Mouse (Mus musculus) heart, adult 2 months (tissue): Measurements from ENCODE around the gene Slc35d1. TPM values are rescaled to one million over a fixed set of nuclear protein-coding genes. Genes with fewer than 3 reads are reported as not detected.
"Not testable (repeated sequence)": the region's sequence is repeated elsewhere in the genome, so short reads cannot be mapped to it uniquely, and the experiment has no call there.

Experiments
- DNase-seq, 2 experiments: peaks; one replicate each; pipeline ENCODE4 v3.0.0; 2021
- H3K27ac ChIP-seq: fragments of 200-600 bp; 2 replicates; pipeline ENCODE4 v1.8.1; 2022
- H3K27me3 ChIP-seq: fragments of 200-500 bp; 2 replicates; pipeline ENCODE4 v1.6.1; 2012; ENCODE audit warnings: mild to moderate bottlenecking, low read length, inconsistent platforms, mixed read lengths; ENCODE audit not compliant: control insufficient read depth, insufficient read depth
- H3K36me3 ChIP-seq: fragments of 200-500 bp; 2 replicates; pipeline ENCODE4 v1.6.1; 2012; ENCODE audit warnings: low read length, inconsistent platforms; ENCODE audit not compliant: control insufficient read depth, insufficient read depth
- H3K4me1 ChIP-seq: fragments of 200-500 bp; 2 replicates; pipeline ENCODE4 v1.6.1; 2011; ENCODE audit warnings: low read length; ENCODE audit not compliant: control insufficient read depth, insufficient read depth
- H3K4me3 ChIP-seq: fragments of 200-600 bp; 2 replicates; pipeline ENCODE4 v1.8.1; 2022
- H3K79me2 ChIP-seq: fragments of 200-500 bp; replicated peaks from 2 replicates; pipeline ENCODE4 v1.6.1; 2012; ENCODE audit warnings: mild to moderate bottlenecking, inconsistent platforms, low read length, moderate library complexity, mixed read lengths; ENCODE audit not compliant: control insufficient read depth, insufficient read depth
- H3K9ac ChIP-seq: fragments of 200-500 bp; 2 replicates; pipeline ENCODE4 v1.6.1; 2012; ENCODE audit warnings: low read depth, mild to moderate bottlenecking, control low read depth, inconsistent platforms, low read length, mixed read lengths
- CTCF ChIP-seq: fragments of 200-600 bp; IDR thresholded peaks from 2 replicates; pipeline ENCODE4 v1.8.1; 2022; ENCODE audit warnings: antibody characterized with exemption, mild to moderate bottlenecking, moderate library complexity
- EP300 ChIP-seq: fragments of 200-500 bp; IDR thresholded peaks from 2 replicates; pipeline ENCODE4 v1.6.1; 2011; ENCODE audit warnings: low read depth, low read length, control low read depth; ENCODE audit not compliant: insufficient read depth
- POLR2A ChIP-seq: fragments of 200-500 bp; IDR thresholded peaks from 2 replicates; pipeline ENCODE4 v1.6.1; 2011; ENCODE audit warnings: mild to moderate bottlenecking, low read depth, low read length, control low read depth; ENCODE audit not compliant: insufficient read depth
- WGBS: fragments of 180-500 bp; shearing (Covaris S2); methylation state at CpG from one replicate; pipeline ENCODE4 v1.1.7; 2018; 5-methylcytosine and 5-hydroxymethylcytosine counted together
- intact Hi-C: fragments of 180-260 bp; cut with DNase I; formaldehyde crosslinking; loops from one replicate; pipeline ENCODE4 v1.15.1; 2025
- polyA plus RNA-seq: library from polyadenylated mRNA; depleted of rRNA; stranded (reverse); fragments of >200 nt; gene quantifications from 2 replicates; pipeline ENCODE4 v1.2.3, GENCODE M21; 2012
- total RNA-seq, 2 experiments: library from RNA; stranded (reverse); gene quantifications; 2 replicates each; pipeline ENCODE4 v1.2.3; 2021

Gene Slc35d1
- total and polyA plus RNA-seq, 3 experiments = 3.9 to 8.0 (median 7.6) TPM

GRCm38 (mm10) chr4:103179581-103179980, 35.4 kb downstream of the Slc35d1 start:
- intact Hi-C loops = no loop called here
- Histone ChIP-seq H3K79me2 (no peaks in the 10 kb centered on the region), H3K27ac (peak overlapping the region; percentile 86), H3K36me3 (no peaks in the 10 kb centered on the region), H3K27me3 (no peaks in the 10 kb centered on the region), H3K9ac (no peak overlapping the region), H3K4me3 (no peak overlapping the region), H3K4me1 (peaks cover 8% of the 10 kb centered on the region)
- peak in 1 of 2 experiments; percentile 10 for DNase-seq
- 47% methylated on average over 3 of the region's 3 CpGs for WGBS
- TF ChIP-seq POLR2A = no peak
- no peak for TF ChIP-seq CTCF
- TF ChIP-seq EP300 = no peak

DNA sequence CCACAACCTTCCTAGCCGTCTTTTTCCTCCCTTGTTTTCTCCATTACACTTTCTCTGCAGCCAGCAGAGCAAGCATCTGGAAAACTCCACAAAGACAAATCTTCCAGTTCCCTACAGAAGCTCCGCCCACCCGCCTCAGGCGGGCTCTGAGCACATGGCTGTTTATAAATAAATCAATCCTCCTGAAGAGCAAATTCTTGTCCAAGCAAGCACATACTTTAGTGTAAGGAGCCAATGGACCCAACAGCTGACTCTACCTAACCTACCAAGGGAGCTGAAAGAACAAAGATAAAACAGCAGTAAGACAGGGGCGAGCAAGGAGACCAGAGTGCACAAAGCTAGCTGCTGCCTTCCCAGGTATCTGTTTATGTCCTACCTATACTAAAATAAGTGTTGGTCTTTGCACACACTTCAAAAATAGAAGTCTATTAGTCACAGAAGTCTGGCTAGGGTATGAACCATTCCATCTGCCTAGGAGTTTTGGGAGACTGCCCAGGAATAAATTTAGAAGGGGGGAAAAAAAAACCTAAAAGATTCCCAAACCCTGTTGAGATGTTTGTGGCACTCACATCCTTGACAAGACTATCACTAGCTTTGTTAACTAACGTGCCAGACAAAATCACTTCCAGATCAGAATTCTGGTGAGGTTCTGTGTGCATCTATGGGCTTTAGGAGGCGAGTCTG, 36.2 kb downstream of the Slc35d1 start:
- H3K27me3 ChIP-seq = no peaks in the 10 kb centered on the region
- 0 out of 2 replicates have a peak overlapping the region, but pooled peaks have one; percentile 16 for H3K9ac ChIP-seq
- H3K27ac ChIP-seq = peak overlapping the region; percentile 86
- H3K79me2 ChIP-seq = no peaks in the 10 kb centered on the region
- DNase-seq = peak; percentile 52 to 64
- H3K4me1 ChIP-seq = peaks cover 8% of the 10 kb centered on the region
- 43% methylated on average over 7 of the region's 7 CpGs for WGBS
- intact Hi-C loops = no loop called here
- H3K4me3 ChIP-seq = no peak overlapping the region
- TF ChIP-seq POLR2A (0 out of 2 replicates have a peak, but pooled peaks have one; percentile 25), EP300 (0 out of 2 replicates have a peak, but pooled peaks have one; percentile 0), CTCF (no peak)
- H3K36me3 ChIP-seq = no peaks in the 10 kb centered on the region

DNA sequence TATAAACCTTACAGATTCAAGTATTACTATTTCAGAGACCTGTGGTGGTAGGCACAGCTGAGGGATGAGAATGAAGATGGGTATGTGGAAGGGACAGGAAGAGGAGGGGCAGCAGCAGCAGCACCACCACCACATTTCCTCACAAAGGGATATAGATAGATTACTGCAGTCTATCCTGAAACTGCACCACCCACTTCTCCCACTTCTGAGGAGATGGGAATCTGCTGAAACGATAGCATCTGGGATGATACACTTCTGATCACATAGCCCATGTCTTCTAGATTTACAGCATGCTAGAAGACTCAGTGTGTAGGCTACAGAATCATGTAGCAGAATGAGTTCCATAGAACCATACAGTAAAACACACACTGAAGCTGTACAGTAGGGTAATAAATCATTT, 37.3 kb downstream of the Slc35d1 start:
- no peaks in the 10 kb centered on the region for H3K27me3 ChIP-seq
- no peaks in the 10 kb centered on the region for H3K36me3 ChIP-seq
- DNase-seq = peak in 1 of 2 experiments; percentile 5
- no peak overlapping the region for H3K9ac ChIP-seq
- no peak overlapping the region for H3K4me3 ChIP-seq
- peaks cover 8% of the 10 kb centered on the region for H3K4me1 ChIP-seq
- WGBS = 67% methylated on average over 1 of the region's 1 CpGs
- intact Hi-C loops = loop anchor here (2.0 kb wide), 1 partner anchor 25 kb away; no protein-coding TSS in a partner anchor
- H3K79me2 ChIP-seq = no peaks in the 10 kb centered on the region
- TF ChIP-seq EP300 (no peak), CTCF (no peak), POLR2A (no peak)
- H3K27ac ChIP-seq = peak overlapping the region; percentile 86

- TF ChIP-seq CTCF (no peak), EP300 (no peak), POLR2A (no peak)
- Histone ChIP-seq H3K79me2 (no peaks in the 10 kb centered on the region), H3K9ac (no peak overlapping the region), H3K4me3 (no peak overlapping the region), H3K4me1 (peaks cover 6% of the 10 kb centered on the region), H3K27me3 (no peaks in the 10 kb centered on the region), H3K36me3 (no peaks in the 10 kb centered on the region), H3K27ac (no peak overlapping the region)
- WGBS = 96% methylated on average over 7 of the region's 7 CpGs
- DNase-seq = peak in 1 of 2 experiments; percentile 14
- intact Hi-C loops = no loop called here
These were observed 41.0 kb downstream of the Slc35d1 start for GRCm38 (mm10) chr4:103174001-103174400.

DNA sequence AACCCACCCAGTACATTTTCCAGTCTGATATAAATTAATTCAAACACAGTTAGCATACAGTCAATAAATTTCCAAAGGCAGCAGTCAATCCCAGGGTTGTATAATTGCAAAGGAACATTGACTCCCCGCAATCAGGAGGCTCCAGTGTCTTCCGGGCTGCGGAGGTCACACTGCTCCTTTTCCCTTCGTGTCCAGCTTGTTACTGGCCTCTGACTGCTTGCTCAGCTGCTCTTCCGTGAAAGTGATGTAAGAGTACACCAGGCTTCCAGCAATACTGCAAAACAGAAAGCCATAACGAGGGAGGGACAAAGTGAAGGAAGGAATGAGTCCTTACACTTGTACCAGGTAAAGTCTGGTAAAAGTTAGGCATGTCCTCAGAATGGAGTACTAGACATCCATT, 41.5 kb downstream of the Slc35d1 start:
- Histone ChIP-seq H3K4me3 (no peak overlapping the region), H3K4me1 (peaks cover 5% of the 10 kb centered on the region; the same call in 1 of the 2 replicates), H3K27me3 (no peaks in the 10 kb centered on the region), H3K27ac (no peak overlapping the region), H3K79me2 (no peaks in the 10 kb centered on the region), H3K36me3 (no peaks in the 10 kb centered on the region), H3K9ac (no peak overlapping the region)
- intact Hi-C loops = no loop called here
- peak in 1 of 2 experiments; percentile 9 for DNase-seq
- 83% methylated on average over 6 of the region's 6 CpGs for WGBS
- TF ChIP-seq CTCF (no peak), POLR2A (no peak), EP300 (no peak)

DNA sequence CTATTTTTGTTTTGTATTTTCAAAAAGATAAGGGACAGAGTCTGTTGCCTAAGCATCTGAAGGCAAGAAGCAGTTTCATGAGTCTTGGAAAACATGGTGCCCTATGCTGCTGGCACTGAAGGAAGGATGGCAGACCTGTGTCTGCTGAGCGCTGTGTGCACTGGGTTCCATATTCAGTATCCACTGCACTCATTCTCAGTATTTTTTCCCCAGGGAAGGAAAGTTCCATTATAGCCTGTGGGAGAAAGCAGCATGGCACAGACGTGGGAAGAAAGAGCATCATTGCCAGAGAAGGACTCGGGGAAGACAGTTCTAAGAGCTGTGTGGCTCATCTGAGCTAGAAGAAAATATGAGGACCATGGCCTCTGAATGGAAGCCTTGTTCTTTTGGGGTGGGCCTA, 43.7 kb downstream of the Slc35d1 start:
- 89% methylated on average over 3 of the region's 3 CpGs for WGBS

GRCm38 (mm10) chr4:103166198-103166597, 48.8 kb downstream of the Slc35d1 start:
- H3K4me3 ChIP-seq, H3K27me3 ChIP-seq, DNase-seq, H3K27ac ChIP-seq, H3K36me3 ChIP-seq, H3K79me2 ChIP-seq, H3K4me1 ChIP-seq, intact Hi-C loops, H3K9ac ChIP-seq: not testable (repeated sequence)
- 97% methylated on average over 1 of the region's 1 CpGs for WGBS

More for the DNA sequence above, 43.7 kb downstream of the Slc35d1 start:
- intact Hi-C loops = no loop called here
- Histone ChIP-seq H3K27me3 (no peaks in the 10 kb centered on the region), H3K4me1 (no peaks in the 10 kb centered on the region), H3K4me3 (no peak overlapping the region), H3K9ac (no peak overlapping the region), H3K36me3 (no peaks in the 10 kb centered on the region), H3K79me2 (no peaks in the 10 kb centered on the region), H3K27ac (no peak overlapping the region)
- DNase-seq = no peak
- TF ChIP-seq POLR2A (no peak), EP300 (no peak), CTCF (no peak)
